Mouse (Mus musculus) lung, postnatal 0 days (tissue): ENCODE data around the gene 9130213A22Rik. TPM values are rescaled to one million over a fixed set of nuclear protein-coding genes. Genes with fewer than 3 reads are reported as not detected.

Experiments used
- ATAC-seq: fragments of 200-750 bp; cut with Nextera tagmentation; 2 replicates; pipeline ENCODE4 v1.8.0; 2017; ENCODE audit warnings: moderate library complexity
- DNase-seq: peaks from one replicate; pipeline ENCODE4 v3.0.0-alpha.2; 2016; ENCODE audit warnings: low spot score
- H3K27ac ChIP-seq: fragments of 300-500 bp; sonication (generic); 2 replicates; pipeline ENCODE4 v1.5.1; 2014; ENCODE audit warnings: antibody characterized with exemption, mild to moderate bottlenecking, low read length, mixed read lengths
- H3K27me3 ChIP-seq: fragments of 300-500 bp; sonication (generic); replicated peaks from 2 replicates; pipeline ENCODE4 v1.6.1; 2014; ENCODE audit warnings: low read length, mixed read lengths; ENCODE audit not compliant: insufficient read depth
- H3K36me3 ChIP-seq: fragments of 300-500 bp; sonication (generic); 2 replicates; pipeline ENCODE4 v1.6.1; 2014; ENCODE audit warnings: low read length, mixed read lengths; ENCODE audit not compliant: insufficient read depth
- H3K4me1 ChIP-seq: fragments of 300-500 bp; sonication (generic); 2 replicates; pipeline ENCODE4 v1.6.1; 2014; ENCODE audit warnings: antibody characterized with exemption, low read depth, low read length, mixed read lengths; ENCODE audit not compliant: insufficient read depth
- H3K4me2 ChIP-seq: fragments of 300-500 bp; sonication (generic); replicated peaks from 2 replicates; pipeline ENCODE4 v1.6.1; 2014; ENCODE audit warnings: low read depth, mild to moderate bottlenecking, low read length, moderate library complexity, mixed read lengths
- H3K4me3 ChIP-seq: fragments of 300-500 bp; sonication (generic); 2 replicates; pipeline ENCODE4 v1.5.1; 2014; ENCODE audit warnings: low read depth, low read length
- H3K9ac ChIP-seq: fragments of 300-500 bp; sonication (generic); replicated peaks from 2 replicates; pipeline ENCODE4 v1.6.1; 2014; ENCODE audit warnings: low read depth, mild to moderate bottlenecking
- H3K9me3 ChIP-seq: fragments of 300-500 bp; sonication (generic); 2 replicates; pipeline ENCODE4 v1.6.1; 2016; ENCODE audit warnings: low read length, mixed read lengths
- CTCF ChIP-seq: IDR thresholded peaks from 2 replicates; pipeline ENCODE4 v1.5.1; 2016; ENCODE audit warnings: antibody characterized with exemption, mild to moderate bottlenecking
- EP300 ChIP-seq: IDR thresholded peaks from 2 replicates; pipeline ENCODE4 v1.6.1; 2016; ENCODE audit warnings: antibody characterized with exemption, mild to moderate bottlenecking, control low read depth
- WGBS: fragments of 180-500 bp; shearing (Covaris S2); extraction: QIAGEN DNeasy Blood & Tissue Kit; methylation state at CpG from one replicate; pipeline ENCODE4 v1.1.7; 2014; 5-methylcytosine and 5-hydroxymethylcytosine counted together
- polyA plus RNA-seq: library from polyadenylated mRNA; unstranded; fragments of >200 nt; fragmentation: Nextera tagmentation; extraction: Ambion mirVana; gene quantifications from 2 replicates; pipeline ENCODE4 v1.2.1, GENCODE M21; 2015

Gene 9130213A22Rik
- polyA plus RNA-seq, 1 experiment from 2014 or later, result 0.50 TPM

- DNase-seq (no peak), ATAC-seq (no peak)
- Histone ChIP-seq H3K27me3 (no peaks in the 10 kb centered on the region), H3K4me1 (peaks cover 4% of the 10 kb centered on the region), H3K36me3 (peaks cover 94% of the 10 kb centered on the region), H3K4me3 (no peak overlapping the region), H3K27ac (no peak overlapping the region), H3K9ac (no peak overlapping the region), H3K4me2 (no peak overlapping the region), H3K9me3 (no peaks in the 10 kb centered on the region)
- 82% methylated on average over 6 of the region's 6 CpGs for WGBS
- TF ChIP-seq EP300, result no peak
- no peak for TF ChIP-seq CTCF
Measured at GRCm38 (mm10) chr11:69105227-69105626, 17.2 kb downstream of the 9130213A22Rik start.

DNA sequence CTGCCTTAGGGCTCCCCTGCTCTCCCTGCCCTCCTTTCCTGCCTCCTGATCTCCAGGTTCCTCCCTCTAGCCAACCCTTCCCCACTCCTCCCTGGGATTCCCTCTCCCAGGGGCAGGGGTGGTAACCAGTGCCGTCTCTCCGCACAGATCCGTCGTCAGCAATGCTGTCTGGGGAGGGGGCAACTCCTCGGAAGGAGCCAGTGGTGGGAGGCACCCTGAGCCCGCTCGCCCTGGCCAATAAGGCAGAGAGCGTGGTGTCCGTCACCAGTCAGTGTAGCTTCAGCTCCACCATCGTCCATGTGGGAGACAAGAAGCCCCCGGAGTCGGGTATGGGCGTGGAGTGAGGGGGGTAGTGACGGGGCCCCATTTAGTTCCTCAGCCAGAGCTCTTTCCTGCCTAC lies 17.9 kb downstream of the 9130213A22Rik start:
- Histone ChIP-seq H3K27me3 (no peaks in the 10 kb centered on the region), H3K9me3 (no peaks in the 10 kb centered on the region), H3K36me3 (peaks cover 91% of the 10 kb centered on the region), H3K27ac (no peak overlapping the region), H3K9ac (no peak overlapping the region), H3K4me2 (no peak overlapping the region), H3K4me1 (peaks cover 7% of the 10 kb centered on the region), H3K4me3 (no peak overlapping the region)
- DNase-seq (no peak), ATAC-seq (no peak)
- 86% methylated on average over 14 of the region's 14 CpGs for WGBS
- TF ChIP-seq EP300 (no peak), CTCF (no peak)

DNA sequence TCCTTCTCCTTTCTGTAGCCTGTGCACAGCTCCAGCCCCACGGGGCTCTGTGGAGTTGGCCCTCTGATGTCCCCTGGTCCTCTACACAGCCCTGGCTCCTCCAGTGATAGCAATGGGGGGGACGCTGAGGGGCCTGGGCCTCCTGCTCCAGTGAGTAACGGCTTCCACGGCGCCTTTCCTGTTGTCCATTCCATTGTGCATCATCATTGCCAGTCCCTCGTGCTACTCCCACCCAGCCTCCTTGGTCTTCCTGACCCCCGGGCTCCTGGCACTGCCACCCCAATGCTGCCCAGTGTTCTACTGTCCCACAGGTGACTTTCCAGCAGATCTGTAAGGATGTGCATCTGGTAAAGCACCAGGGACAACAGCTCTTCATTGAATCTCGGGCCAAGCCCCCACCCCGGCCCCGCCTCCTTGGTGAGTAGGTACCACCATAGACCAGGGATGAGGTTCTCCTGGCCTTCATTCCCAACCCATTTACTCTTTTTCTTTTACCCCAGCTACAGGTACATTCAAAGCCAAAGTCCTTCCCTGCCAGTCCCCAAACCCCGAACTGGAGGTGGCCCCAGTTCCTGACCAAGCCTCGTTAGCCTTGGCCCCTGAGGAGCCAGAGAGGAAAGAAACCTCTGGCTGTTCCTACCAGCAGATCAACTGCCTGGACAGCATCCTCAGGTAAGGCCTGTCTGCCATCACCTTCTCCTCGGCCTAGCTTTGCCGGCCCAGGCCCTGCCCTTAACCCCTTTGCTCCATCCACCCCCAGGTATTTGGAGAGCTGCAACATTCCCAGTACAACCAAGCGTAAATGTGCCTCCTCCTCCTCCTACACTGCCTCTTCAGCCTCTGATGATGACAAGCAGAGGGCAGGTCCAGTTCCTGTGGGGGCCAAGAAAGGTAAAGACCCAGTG lies 18.6 kb downstream of the 9130213A22Rik start:
- no peak overlapping the region for H3K27ac ChIP-seq
- ATAC-seq, result no peak
- H3K27me3 ChIP-seq, result no peaks in the 10 kb centered on the region
- H3K36me3 ChIP-seq, result peaks cover 84% of the 10 kb centered on the region
- H3K9ac ChIP-seq, result no peak overlapping the region
- H3K4me3 ChIP-seq, result no peak overlapping the region
- no peak for DNase-seq
- 91% methylated on average over 15 of the region's 15 CpGs for WGBS
- H3K4me1 ChIP-seq, result peaks cover 7% of the 10 kb centered on the region
- no peaks in the 10 kb centered on the region for H3K9me3 ChIP-seq
- no peak overlapping the region for H3K4me2 ChIP-seq
- no peak for TF ChIP-seq EP300

DNA sequence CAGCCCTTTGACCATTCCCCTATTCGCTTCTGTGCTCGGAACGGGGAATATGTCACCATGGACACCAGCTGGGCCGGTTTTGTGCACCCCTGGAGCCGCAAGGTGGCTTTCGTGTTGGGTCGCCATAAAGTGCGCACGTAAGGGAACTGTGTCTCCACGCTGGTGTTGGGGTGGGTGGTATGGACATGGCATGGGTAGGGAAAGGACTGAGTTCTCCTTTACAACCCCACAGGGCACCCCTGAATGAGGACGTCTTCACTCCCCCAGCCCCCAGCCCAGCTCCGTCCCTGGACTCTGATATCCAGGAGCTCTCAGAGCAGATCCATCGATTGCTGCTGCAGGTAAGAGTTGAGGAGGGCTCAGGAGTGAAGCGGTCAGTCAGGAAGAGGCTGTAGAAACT lies 19.3 kb downstream of the 9130213A22Rik start:
- H3K4me2 ChIP-seq, result no peak overlapping the region
- TF ChIP-seq CTCF (no peak), EP300 (no peak)
- peaks cover 11% of the 10 kb centered on the region for H3K4me1 ChIP-seq
- ATAC-seq (no peak), DNase-seq (no peak)
- H3K27me3 ChIP-seq, result no peaks in the 10 kb centered on the region
- no peaks in the 10 kb centered on the region for H3K9me3 ChIP-seq
- H3K4me3 ChIP-seq, result no peak overlapping the region
- H3K9ac ChIP-seq, result no peak overlapping the region
- H3K36me3 ChIP-seq, result peaks cover 77% of the 10 kb centered on the region
- WGBS, result 95% methylated on average over 14 of the region's 14 CpGs
- no peak overlapping the region for H3K27ac ChIP-seq

DNA sequence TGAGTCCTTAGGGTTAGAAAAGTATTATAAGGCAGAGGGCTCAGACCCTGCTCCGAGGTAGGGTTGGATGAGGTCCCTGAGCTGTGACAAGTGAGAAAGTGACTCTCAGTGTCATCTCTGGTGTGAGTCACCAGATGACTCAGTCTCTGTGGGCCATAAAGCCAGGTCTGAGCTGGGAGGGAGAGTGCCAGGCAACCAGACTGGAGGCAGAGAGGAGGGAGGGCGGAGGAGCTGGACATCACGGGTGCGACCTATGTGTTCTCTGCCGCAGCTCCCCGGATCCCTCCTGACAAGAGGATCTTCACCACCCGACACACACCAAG lies 20.0 kb downstream of the 9130213A22Rik start:
- Histone ChIP-seq H3K27ac (no peak overlapping the region), H3K9ac (no peak overlapping the region), H3K36me3 (peaks cover 70% of the 10 kb centered on the region), H3K4me3 (no peak overlapping the region), H3K4me1 (peaks cover 16% of the 10 kb centered on the region), H3K9me3 (no peaks in the 10 kb centered on the region), H3K4me2 (no peak overlapping the region), H3K27me3 (no peaks in the 10 kb centered on the region)
- DNase-seq, result no peak
- TF ChIP-seq CTCF, result no peak
- no peak for TF ChIP-seq EP300
- 95% methylated on average over 7 of the region's 7 CpGs for WGBS
- no peak for ATAC-seq

DNA sequence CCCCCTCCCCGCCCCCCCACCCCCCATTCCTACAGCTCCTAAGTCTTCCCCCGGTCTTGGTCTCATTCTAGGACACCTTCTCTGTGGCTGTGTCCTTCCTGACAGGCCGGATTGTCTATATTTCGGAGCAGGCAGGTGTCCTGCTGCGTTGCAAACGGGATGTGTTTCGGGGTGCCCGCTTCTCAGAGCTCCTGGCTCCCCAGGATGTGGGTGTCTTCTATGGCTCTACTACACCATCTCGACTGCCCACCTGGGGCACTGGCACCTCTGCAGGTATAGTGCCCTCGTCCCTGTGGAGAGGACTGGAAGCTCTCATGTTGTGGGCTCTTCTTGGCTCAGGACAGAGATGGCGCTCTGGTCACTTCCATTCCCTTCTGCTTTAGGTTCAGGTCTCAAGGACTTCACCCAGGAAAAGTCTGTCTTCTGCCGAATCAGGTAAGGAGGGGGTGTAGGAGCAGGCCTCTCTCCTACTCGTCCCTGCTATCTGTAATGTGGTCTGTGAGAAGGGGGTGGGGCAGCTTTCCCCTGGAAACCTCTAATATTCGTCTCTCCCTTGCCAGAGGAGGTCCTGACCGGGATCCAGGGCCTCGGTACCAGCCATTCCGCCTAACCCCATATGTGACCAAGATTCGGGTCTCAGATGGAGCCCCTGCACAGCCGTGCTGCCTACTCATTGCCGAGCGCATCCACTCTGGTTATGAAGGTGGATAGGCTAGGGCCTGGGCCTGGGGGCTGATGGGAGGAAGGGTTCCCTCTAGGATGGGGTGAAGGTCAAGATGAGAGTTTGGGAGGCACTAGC lies 20.6 kb downstream of the 9130213A22Rik start:
- H3K9ac ChIP-seq, result no peak overlapping the region
- H3K9me3 ChIP-seq, result no peaks in the 10 kb centered on the region
- H3K27me3 ChIP-seq, result no peaks in the 10 kb centered on the region
- no peak overlapping the region for H3K4me3 ChIP-seq
- H3K36me3 ChIP-seq, result peaks cover 65% of the 10 kb centered on the region
- peaks cover 16% of the 10 kb centered on the region for H3K4me1 ChIP-seq
- DNase-seq, result no peak
- H3K4me2 ChIP-seq, result no peak overlapping the region
- ATAC-seq, result no peak
- no peak for TF ChIP-seq EP300
- TF ChIP-seq CTCF, result no peak
- H3K27ac ChIP-seq, result no peak overlapping the region
- 90% methylated on average over 20 of the region's 21 CpGs for WGBS
